Mouse (Mus musculus) left cerebral cortex, adult 2 months (tissue): ENCODE measurements at regions not wholly inside any gene's neighbourhood (a gene's known extent, or its start where the extent isn't known, plus 50 kb on each side); places are given as distances from the start of the nearest gene placed in this dataset.

Source experiments
- DNase-seq, 2 experiments: peaks; one replicate each; pipeline ENCODE4 v3.0.0; 2021 to 2022; ENCODE audit warnings: low spot score in 2 of 2, mixed read lengths in 1 of 2; ENCODE audit errors: extremely low spot score in 1 of 2
- H3K27ac ChIP-seq: fragments of 200-600 bp; 2 replicates; pipeline ENCODE4 v1.8.1; 2022
- H3K4me3 ChIP-seq: fragments of 200-600 bp; 2 replicates; pipeline ENCODE4 v1.8.1; 2022
- CTCF ChIP-seq: fragments of 200-600 bp; IDR thresholded peaks from 2 replicates; pipeline ENCODE4 v1.8.1; 2022; ENCODE audit warnings: antibody characterized with exemption, mild to moderate bottlenecking, moderate library complexity
- intact Hi-C: fragments of 180-260 bp; cut with DNase I; formaldehyde crosslinking; loops from one replicate; pipeline ENCODE4 v1.15.1; 2025

DNA sequence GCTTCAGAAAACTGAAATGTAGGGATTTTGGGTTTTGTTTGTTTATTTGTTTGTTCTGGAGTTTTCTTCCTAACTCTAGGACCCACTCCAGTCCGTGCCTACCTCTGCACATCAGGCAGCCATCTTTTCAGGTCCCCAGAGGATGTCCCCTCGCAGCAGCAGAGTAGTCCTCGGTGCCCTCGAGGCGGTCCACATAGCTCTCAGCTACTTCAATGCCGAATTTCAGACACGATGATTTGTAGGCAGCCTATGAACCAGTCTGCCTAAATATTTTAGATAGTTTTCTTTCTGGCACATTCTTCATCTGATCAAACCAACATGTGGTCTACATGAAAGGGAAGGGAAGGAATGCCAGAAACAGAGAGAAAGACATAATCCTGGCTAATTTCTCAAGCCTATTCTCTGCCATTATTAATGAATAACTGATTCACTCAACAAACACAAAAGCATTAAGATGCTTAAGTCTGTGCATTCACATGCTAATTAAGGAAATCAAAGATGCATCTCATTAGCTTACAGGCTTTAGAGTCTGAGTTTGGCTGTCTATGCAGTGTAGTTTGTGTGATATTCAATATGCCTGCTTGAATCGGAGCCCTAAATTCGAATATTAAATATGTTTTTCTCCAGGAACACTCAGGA is 55.2 kb upstream of the Fer start:
- intact Hi-C loops: loop anchor here (5.0 to 10.0 kb wide), 3 partner anchors 55 to 567 kb away; partner anchors contain the start of genes A930002H24Rik and Fer

DNA sequence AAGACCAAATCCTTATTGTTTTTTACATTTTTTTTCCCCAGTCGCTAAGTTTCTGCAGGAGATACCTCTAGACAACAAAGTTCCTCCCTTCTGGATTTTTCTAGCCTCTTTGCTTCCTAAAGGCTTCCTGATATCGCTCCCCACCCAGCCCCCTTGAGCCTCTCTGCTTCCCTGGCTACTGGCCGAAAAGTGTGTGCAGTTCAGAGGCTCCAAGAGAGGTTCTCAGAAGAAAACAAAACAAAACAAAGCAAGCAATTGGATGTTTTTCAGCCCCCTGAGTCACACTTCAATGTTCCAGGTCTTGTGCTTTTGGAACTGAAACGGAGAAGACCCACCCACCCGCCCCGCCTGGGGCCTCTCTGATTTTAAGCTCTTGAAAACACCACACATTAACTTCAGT is 54.1 kb upstream of the Fer start:
- intact Hi-C loops: loop anchor here (5.0 to 10.0 kb wide), 3 partner anchors 54 to 566 kb away; partner anchors contain the start of genes A930002H24Rik and Fer
- TF ChIP-seq CTCF: no peak
- DNase-seq: no peak
- Histone ChIP-seq H3K27ac (no peak overlapping the region), H3K4me3 (no peak overlapping the region)

More for the DNA sequence above, 55.2 kb upstream of the Fer start:
- Histone ChIP-seq H3K4me3 (no peak overlapping the region), H3K27ac (no peak overlapping the region)
- DNase-seq: no peak
- TF ChIP-seq CTCF: no peak

DNA sequence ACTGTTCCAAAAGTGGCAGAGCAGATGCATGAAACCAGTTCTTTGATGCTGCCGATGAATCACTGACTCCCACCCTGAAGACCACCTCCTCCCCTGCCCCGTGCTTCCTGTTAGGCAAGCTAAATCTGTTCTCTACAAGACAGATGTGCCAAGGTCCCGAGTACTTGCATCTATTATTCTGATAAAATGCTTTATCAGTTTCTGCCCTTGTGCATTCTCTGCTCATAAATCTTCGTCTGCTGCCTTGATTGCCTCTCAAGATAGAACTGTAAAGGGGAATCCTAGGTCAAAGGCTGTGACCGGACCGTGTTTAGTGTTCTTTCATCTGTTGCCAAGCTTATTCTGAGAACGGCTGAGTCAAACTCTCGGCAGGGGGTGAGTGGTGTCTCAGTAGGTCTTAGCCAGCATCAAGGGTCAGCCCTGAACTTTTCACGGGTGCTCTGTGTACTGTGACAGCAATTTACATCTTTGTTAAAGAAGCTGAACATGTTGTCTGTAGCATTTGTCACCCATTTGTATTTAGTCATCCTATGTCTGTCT is 51.5 kb upstream of the Fer start:
- no peak for TF ChIP-seq CTCF
- DNase-seq: no peak
- intact Hi-C loops: no loop called here
- Histone ChIP-seq H3K27ac (no peak overlapping the region), H3K4me3 (no peak overlapping the region)

DNA sequence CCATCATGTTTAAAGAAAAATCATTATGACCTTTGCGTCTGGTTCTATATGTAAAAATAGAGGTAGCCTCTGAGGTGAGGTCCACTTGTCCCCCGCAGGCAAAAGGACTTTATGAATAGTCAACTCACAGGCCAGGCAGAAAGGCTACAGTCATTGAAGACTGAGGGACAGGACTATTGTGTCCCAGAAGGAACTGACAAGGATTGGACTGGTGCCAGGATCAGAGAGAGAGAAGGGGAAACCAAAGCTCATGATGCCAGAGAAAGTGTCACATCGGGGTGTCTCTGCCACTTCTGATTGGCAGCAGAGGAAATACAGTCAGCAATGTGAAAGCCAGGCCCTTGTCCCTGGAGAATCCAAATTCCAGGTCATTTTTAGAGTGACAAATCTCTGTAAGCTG is 50.3 kb upstream of the Fer start:
- intact Hi-C loops: no loop called here

More for the DNA sequence above, 50.3 kb upstream of the Fer start:
- no peak for TF ChIP-seq CTCF
- Histone ChIP-seq H3K27ac (no peak overlapping the region), H3K4me3 (no peak overlapping the region)
- no peak for DNase-seq
